Mouse (Mus musculus): ENCODE results near the gene Sirpa. TPM values are rescaled to one million over a fixed set of nuclear protein-coding genes. Genes with fewer than 3 reads are reported as not detected.

Gene Sirpa
- total and polyA plus RNA-seq, 3 experiments, result 20.4 to 30.6 (median 27.1) TPM

DNA sequence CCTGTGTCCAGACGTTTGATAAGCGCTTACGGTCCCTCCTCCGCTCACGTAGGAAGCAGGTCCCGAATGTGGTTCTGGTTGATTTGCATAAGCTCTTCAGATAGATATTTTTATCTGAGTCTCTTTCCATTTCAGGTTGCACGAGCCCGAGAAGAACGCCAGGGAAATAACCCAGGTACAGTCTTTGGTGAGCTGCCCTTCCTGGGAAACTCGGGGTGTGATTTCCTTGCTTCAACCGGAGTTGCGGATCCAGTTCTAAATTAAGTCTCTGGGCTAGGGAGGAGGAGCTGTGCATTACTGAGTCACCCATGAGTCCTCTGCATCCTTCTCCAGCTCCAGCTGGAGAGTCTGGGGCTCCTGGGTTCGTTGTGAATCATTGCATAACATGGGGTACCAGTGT, 35.2 kb downstream of the Sirpa start:
- no peak overlapping the region for H3K4me3 ChIP-seq (replicated peaks in 1 of 3; ENCODE audit: low read depth in 2 of 3, low read length in 2 of 3, poor library complexity in 1 of 3)
- H3K79me2 ChIP-seq (replicated peaks; ENCODE audit: control insufficient read depth, extremely low read depth, insufficient read depth, poor library complexity, severe bottlenecking), result no peaks in the 10 kb centered on the region
- no peaks in the 10 kb centered on the region for H3K27me3 ChIP-seq (replicated peaks)
- no peak overlapping the region for H3K9ac ChIP-seq (ENCODE audit: insufficient read depth, low read depth)
- in situ Hi-C loops (cut with MboI; ENCODE audit: low pct_ligation_motif_present, low pct_unique_long_range_greater_than_20kb, low sequenced_read_pairs), result no loop called here
- dilution Hi-C loops (cut with MboI; ENCODE audit: extremely low pct_ligation_motif_present, extremely low pct_unique_long_range_greater_than_20kb, low sequenced_read_pairs), result no loop called here
- peaks cover 15 to 57% of the 10 kb centered on the region in 2 experiments for H3K36me3 ChIP-seq (replicated peaks in 1 of 2; ENCODE audit: control insufficient read depth in 1 of 2, insufficient read depth in 1 of 2, low read length in 1 of 2)
- H3K4me1 ChIP-seq (ENCODE audit: control insufficient read depth in 1 of 2, insufficient read depth in 2 of 2), result peaks cover 26 to 53% of the 10 kb centered on the region in 2 experiments
- TF ChIP-seq SIN3A (IDR thresholded peaks at IDR 0.05; ENCODE audit: low read length) (no peak), PAX5 (IDR thresholded peaks at IDR 0.05; ENCODE audit: low read length) (no peak), ETS1 (conservative IDR thresholded peaks at IDR 0.05; ENCODE audit: low read depth, low read length) (peak; percentile 73), HCFC1 (IDR thresholded peaks at IDR 0.05; ENCODE audit: low read depth, low read length) (no peak), EP300 (IDR thresholded peaks at IDR 0.05; ENCODE audit: low read length) (peak; percentile 57; the same call in 1 of the 2 replicates), BHLHE40 (IDR thresholded peaks at IDR 0.05; ENCODE audit: low read depth, low read length) (peak; percentile 81), ELF1 (IDR thresholded peaks at IDR 0.05; ENCODE audit: low read depth, low read length) (no peak), ZMIZ1 (IDR thresholded peaks at IDR 0.05; ENCODE audit: low read depth, low read length) (no peak), MEF2A (IDR thresholded peaks at IDR 0.05; ENCODE audit: borderline replicate concordance, low read depth, low read length) (peak; percentile 84), IRF4 (IDR thresholded peaks at IDR 0.05; ENCODE audit: low read depth, low read length) (peak; percentile 47; the same call in 1 of the 2 replicates)
- H3K9me3 ChIP-seq (replicated peaks; ENCODE audit: low read length), result no peaks in the 10 kb centered on the region
- DNase-seq (ENCODE audit: extremely low read depth), result peak; percentile 66
- no peak overlapping the region for H3K27ac ChIP-seq (ENCODE audit: insufficient read depth, low read depth)
- peak overlapping the region; percentile 61 for H3K4me2 ChIP-seq (ENCODE audit: insufficient read depth, low read depth, poor library complexity, severe bottlenecking)

- DNase-seq (ENCODE audit: extremely low read depth), result no peak
- dilution Hi-C loops (cut with MboI; ENCODE audit: extremely low pct_ligation_motif_present, extremely low pct_unique_long_range_greater_than_20kb, low sequenced_read_pairs) (no loop called here), in situ Hi-C loops (cut with MboI; ENCODE audit: low pct_ligation_motif_present, low pct_unique_long_range_greater_than_20kb, low sequenced_read_pairs) (no loop called here)
- Histone ChIP-seq H3K4me2 (ENCODE audit: insufficient read depth, low read depth, poor library complexity, severe bottlenecking) (no peak overlapping the region), H3K9me3 (replicated peaks; ENCODE audit: low read length) (no peaks in the 10 kb centered on the region), H3K27ac (ENCODE audit: insufficient read depth, low read depth) (no peak overlapping the region), H3K9ac (ENCODE audit: insufficient read depth, low read depth) (no peak overlapping the region), H3K36me3 (replicated peaks in 1 of 2; ENCODE audit: control insufficient read depth in 1 of 2, insufficient read depth in 1 of 2, low read length in 1 of 2) (peaks cover 15 to 50% of the 10 kb centered on the region in 2 experiments), H3K4me3 (replicated peaks in 1 of 3; ENCODE audit: low read depth in 2 of 3, low read length in 2 of 3, poor library complexity in 1 of 3) (no peak overlapping the region), H3K79me2 (replicated peaks; ENCODE audit: control insufficient read depth, extremely low read depth, insufficient read depth, poor library complexity, severe bottlenecking) (no peaks in the 10 kb centered on the region), H3K27me3 (replicated peaks) (no peaks in the 10 kb centered on the region), H3K4me1 (ENCODE audit: control insufficient read depth in 1 of 2, insufficient read depth in 2 of 2) (peaks cover 32 to 61% of the 10 kb centered on the region in 2 experiments)
- no peak for TF ChIP-seq ZNF384 (IDR thresholded peaks at IDR 0.05; ENCODE audit: low read depth, low read length)
- TF ChIP-seq ZMIZ1 (IDR thresholded peaks at IDR 0.05; ENCODE audit: low read depth, low read length), result no peak
- no peak for TF ChIP-seq MAFK (IDR thresholded peaks at IDR 0.05; ENCODE audit: insufficient replicate concordance, low read length)
- no peak for TF ChIP-seq TCF12 (IDR thresholded peaks at IDR 0.05; ENCODE audit: low read depth, low read length)
- TF ChIP-seq UBTF (IDR thresholded peaks at IDR 0.05; ENCODE audit: low read depth, low read length), result no peak
- TF ChIP-seq IRF4 (IDR thresholded peaks at IDR 0.05; ENCODE audit: low read depth, low read length), result no peak
- TF ChIP-seq JUND (conservative IDR thresholded peaks at IDR 0.05; ENCODE audit: low read depth, low read length), result no peak
- TF ChIP-seq GABPA (IDR thresholded peaks at IDR 0.05; ENCODE audit: insufficient replicate concordance, low read depth, low read length), result no peak
- no peak for TF ChIP-seq CHD1 (IDR thresholded peaks at IDR 0.05; ENCODE audit: low read depth, low read length)
- no peak for TF ChIP-seq PAX5 (IDR thresholded peaks at IDR 0.05; ENCODE audit: low read length)
- no peak for TF ChIP-seq JUN (IDR thresholded peaks at IDR 0.05; ENCODE audit: insufficient read depth, low read depth, low read length)
- no peak for TF ChIP-seq CTCF (conservative IDR thresholded peaks at IDR 0.05 in 1 of 2, IDR thresholded peaks at IDR 0.05 in 1 of 2; ENCODE audit: low read depth in 2 of 2, low read length in 2 of 2)
- TF ChIP-seq ELF1 (IDR thresholded peaks at IDR 0.05; ENCODE audit: low read depth, low read length), result no peak
- no peak for TF ChIP-seq POLR2A (IDR thresholded peaks at IDR 0.05; ENCODE audit: low read depth, low read length)
- no peak for TF ChIP-seq MYC (IDR thresholded peaks at IDR 0.05; ENCODE audit: low read depth, low read length)
- TF ChIP-seq ZKSCAN1 (IDR thresholded peaks at IDR 0.05; ENCODE audit: borderline replicate concordance, low read depth, low read length), result no peak
- no peak for TF ChIP-seq RCOR1 (conservative IDR thresholded peaks at IDR 0.05; ENCODE audit: low read depth, low read length)
- no peak for TF ChIP-seq SMC3 (IDR thresholded peaks at IDR 0.05; ENCODE audit: low read depth, low read length)
These were observed 36.0 kb downstream of the Sirpa start for GRCm38 (mm10) chr2:129628456-129629185.
